Mouse (Mus musculus) gastrocnemius, adult 2 months (tissue): Measurements from ENCODE around the gene Bcl6. TPM values are rescaled to one million over a fixed set of nuclear protein-coding genes. Genes with fewer than 3 reads are reported as not detected.

ENCODE experiments used
- DNase-seq: peaks from one replicate; pipeline ENCODE4 v3.0.0; 2022
- H3K27ac ChIP-seq: fragments of 200-600 bp; 2 replicates; pipeline ENCODE4 v1.8.1; 2022; ENCODE audit warnings: mild to moderate bottlenecking
- H3K4me3 ChIP-seq: fragments of 200-600 bp; 2 replicates; pipeline ENCODE4 v1.8.1; 2022; ENCODE audit warnings: mild to moderate bottlenecking, moderate library complexity
- CTCF ChIP-seq: fragments of 200-600 bp; IDR thresholded peaks from 2 replicates; pipeline ENCODE4 v1.8.1; 2022; ENCODE audit warnings: antibody characterized with exemption, mild to moderate bottlenecking, moderate library complexity
- intact Hi-C: fragments of 180-260 bp; cut with DNase I; formaldehyde crosslinking; loops from one replicate; pipeline ENCODE4 v1.15.1; 2025
- total RNA-seq, 2 experiments: library from RNA; stranded (reverse); gene quantifications; 2 replicates each; pipeline ENCODE4 v1.2.3; 2021

Gene Bcl6
- total RNA-seq, 2 experiments from 2014 or later, result 62.7 to 71.2 TPM

DNA sequence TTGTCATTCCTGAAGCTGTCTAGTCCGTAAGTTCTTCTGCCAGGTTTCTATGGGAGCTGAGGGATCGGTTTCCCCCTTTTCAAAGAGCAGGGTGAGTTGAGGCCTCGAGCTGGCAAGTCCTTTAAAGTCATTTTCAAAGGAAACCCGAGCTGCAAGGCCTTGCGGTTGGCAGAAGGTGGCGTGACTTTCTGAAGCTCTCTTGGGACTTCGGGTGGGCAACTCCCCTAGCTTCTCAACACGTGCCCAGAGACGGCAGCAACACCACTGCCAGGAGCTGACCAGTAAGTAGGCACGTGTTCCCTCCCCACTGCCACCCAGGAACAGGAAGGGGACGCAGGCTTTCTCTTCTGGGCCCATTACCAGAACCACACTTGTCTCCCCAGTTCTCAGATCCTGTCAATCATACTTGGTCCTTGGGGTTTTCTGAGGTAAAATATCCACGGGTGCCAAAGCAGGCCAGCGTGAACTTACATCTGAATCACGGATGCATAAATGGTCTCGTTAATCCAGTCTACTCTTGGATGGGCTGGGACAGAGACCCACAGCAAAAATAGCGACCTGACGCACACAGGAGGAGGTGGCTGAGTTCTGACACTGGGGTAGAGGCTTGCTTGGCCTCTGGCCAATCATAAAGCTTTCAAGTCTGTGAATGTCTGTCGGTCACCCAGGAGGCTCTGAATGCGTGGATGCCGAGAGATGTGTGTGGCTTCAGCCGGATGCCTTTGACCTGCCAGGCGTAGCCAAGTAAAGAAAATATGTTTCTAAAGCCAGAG lies 24.6 kb downstream of the Bcl6 start:
- intact Hi-C loops, result loop anchor here (2.0 to 5.0 kb wide), 2 partner anchors 1298 to 1385 kb away; no protein-coding TSS in a partner anchor
- TF ChIP-seq CTCF, result no peak
- Histone ChIP-seq H3K4me3 (peak overlapping the region; percentile 29; the same call in 1 of the 2 replicates), H3K27ac (peak overlapping the region; percentile 92)
- peak; percentile 82 for DNase-seq

DNA sequence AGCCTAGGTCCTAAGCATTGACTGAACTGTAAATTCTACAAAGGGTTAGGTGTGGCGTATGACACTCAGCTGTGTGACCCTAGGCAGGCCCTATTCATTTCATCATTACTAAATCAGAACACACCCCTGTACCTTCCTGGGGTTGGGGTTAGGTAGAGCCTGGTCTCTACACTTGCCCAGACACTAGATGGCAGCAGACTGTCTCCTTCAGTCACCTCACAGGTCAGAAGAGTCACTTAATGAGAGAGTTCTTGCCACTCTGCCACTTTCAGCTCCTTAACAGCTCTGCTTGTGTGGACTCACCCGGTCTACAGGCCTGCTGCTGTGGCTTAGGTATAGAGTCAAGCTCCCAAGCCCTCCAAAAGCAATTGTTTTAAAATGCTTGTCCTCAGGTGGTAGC lies 26.3 kb downstream of the Bcl6 start:
- peak overlapping the region; percentile 92 for H3K27ac ChIP-seq
- intact Hi-C loops, result loop anchor here (2.0 to 5.0 kb wide), 2 partner anchors 1300 to 1386 kb away; no protein-coding TSS in a partner anchor
- H3K4me3 ChIP-seq, result no peak overlapping the region
- DNase-seq, result no peak
- TF ChIP-seq CTCF, result peak; percentile 74

DNA sequence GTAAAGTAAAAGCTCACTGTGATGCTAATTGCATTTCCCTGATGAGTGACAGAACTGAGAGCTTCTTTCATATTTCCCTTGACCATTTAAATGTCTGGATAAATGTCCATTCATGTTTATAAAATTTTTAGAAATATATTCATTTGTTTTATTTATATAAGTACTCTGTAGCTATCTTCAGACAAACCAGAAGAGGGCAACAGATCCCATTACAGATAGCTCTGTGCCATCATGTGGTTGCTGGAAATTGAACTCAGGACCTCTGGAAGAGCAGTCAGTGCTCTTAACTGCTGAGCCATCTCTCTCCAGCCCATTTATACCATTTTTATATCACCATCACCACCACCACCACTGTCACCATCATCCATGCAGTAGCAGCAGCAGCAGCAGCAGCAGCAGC lies 29.7 kb downstream of the Bcl6 start:
- no peak overlapping the region for H3K4me3 ChIP-seq
- intact Hi-C loops, result no loop called here
- H3K27ac ChIP-seq, result no peak overlapping the region
- DNase-seq, result no peak
- TF ChIP-seq CTCF, result no peak

DNA sequence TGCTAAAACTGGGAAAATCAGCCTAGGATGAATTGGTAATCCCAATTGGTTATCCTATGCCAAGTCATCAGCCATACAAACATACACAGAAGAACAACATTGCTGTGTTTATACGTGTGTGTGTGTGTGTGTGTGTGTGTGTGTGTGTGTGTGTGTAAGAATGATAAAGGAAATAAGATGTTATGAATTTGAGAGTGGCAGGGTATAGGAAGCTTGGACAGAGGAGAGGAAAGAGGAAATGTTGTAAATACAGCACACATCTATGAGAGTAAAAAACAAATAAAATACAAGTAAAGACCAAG lies 34.7 kb downstream of the Bcl6 start:
- Histone ChIP-seq H3K4me3 (no peak overlapping the region), H3K27ac (no peak overlapping the region)
- no peak for DNase-seq
- intact Hi-C loops, result loop anchor here (1.0 to 5.0 kb wide), 4 partner anchors 55 to 1077 kb away; no protein-coding TSS in a partner anchor
- no peak for TF ChIP-seq CTCF

GRCm38 (mm10) chr16:23953189-23953958 lies 35.3 kb downstream of the Bcl6 start:
- intact Hi-C loops, result loop anchor here (1.0 to 5.0 kb wide), 4 partner anchors 55 to 1076 kb away; no protein-coding TSS in a partner anchor
- Histone ChIP-seq H3K4me3 (no peak overlapping the region), H3K27ac (no peak overlapping the region)
- DNase-seq, result peak; percentile 62
- peak; percentile 85 for TF ChIP-seq CTCF

DNA sequence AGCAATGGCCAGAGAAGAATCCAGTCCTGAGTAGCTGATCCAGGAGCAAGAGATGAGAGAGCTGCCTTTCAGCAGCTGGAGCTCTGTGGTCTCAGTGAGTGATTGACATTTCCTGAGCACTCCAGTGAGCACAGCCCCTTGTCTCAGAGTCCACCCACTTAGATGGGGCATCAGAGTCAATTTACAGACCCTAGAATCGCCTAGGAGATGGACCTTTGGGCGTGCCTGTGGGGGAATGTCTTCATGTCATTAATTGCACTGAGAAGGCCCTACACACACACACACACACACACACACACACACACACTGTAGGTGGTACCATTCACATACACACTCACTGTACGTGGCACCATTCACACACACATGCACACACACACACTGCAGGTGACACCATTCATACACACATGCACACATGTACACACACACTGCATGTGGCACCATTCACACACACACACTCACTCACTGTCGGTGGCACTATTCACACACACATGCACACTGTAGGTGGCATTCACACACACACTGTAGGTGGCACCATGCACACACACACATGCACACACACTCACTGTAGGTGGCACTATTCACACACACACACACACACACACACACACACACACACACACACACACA lies 36.4 kb downstream of the Bcl6 start:
- Histone ChIP-seq H3K4me3 (no peak overlapping the region), H3K27ac (no peak overlapping the region)
- no peak for TF ChIP-seq CTCF
- no peak for DNase-seq
- intact Hi-C loops, result loop anchor here (2.0 to 5.0 kb wide), 3 partner anchors 53 to 1075 kb away; no protein-coding TSS in a partner anchor

DNA sequence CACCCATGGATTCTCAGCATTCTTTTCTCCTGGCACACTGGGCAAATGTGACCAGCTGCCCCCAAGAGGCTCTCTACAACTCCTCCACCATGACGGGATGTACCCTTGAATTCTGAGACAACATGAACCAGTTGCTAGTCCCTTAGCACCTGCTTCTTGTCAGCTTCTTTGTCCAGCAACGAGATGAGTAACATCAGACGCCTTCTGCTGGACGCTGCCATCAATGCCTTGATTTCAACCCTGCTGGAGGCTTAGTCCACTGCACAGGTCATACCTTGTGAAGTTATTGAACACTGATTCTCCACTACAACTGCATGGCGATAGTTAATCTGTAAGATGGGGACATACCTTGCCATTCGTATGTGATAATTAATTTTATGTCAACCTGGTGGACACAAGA lies 41.0 kb downstream of the Bcl6 start:
- intact Hi-C loops, result no loop called here
- peak; percentile 14; the same call in 1 of the 2 replicates for TF ChIP-seq CTCF
- no peak overlapping the region for H3K4me3 ChIP-seq
- DNase-seq, result no peak
- no peak overlapping the region for H3K27ac ChIP-seq

DNA sequence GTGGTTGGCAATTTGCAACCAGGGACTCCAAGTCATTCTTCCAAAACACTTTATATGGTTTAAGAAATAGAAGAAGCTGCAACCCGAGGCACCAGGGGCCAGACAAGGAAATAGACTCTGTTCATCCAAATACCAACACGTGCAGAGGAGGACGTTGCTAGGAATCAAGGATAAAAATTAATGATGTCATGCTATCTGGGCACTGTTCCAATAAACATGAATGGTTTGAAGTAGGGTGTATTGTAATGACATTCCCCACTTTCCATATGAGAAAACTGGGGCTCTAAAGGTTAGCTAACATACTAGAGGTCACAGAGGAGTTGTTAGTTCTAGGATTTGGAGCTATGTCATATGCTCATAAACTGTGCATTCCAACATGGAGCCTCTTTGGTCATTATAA lies 43.9 kb downstream of the Bcl6 start:
- no peak for TF ChIP-seq CTCF
- Histone ChIP-seq H3K27ac (no peak overlapping the region), H3K4me3 (no peak overlapping the region)
- no peak for DNase-seq
- intact Hi-C loops, result no loop called here

DNA sequence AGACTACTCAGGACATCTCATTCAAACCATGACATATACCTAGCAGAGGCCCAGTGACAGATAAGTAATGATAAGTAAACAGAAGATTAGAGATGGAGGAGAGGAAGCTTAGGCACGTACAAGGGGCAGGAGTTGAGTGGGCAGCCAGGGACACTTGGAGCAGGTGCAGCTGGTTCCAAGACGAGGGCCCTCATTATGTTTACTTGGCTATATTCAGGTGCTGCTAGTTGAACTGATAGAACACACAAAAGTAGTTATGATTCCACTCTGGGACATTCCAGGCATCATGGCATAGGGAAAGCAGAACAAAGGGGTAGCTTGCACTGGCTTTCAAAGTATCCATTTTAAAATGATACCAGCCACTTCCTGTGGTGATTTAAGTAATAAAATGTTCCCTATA lies 54.3 kb downstream of the Bcl6 start:
- DNase-seq, result no peak
- intact Hi-C loops, result no loop called here
- no peak for TF ChIP-seq CTCF
- Histone ChIP-seq H3K27ac (no peak overlapping the region), H3K4me3 (no peak overlapping the region)

GRCm38 (mm10) chr16:23932294-23932693 lies 56.4 kb downstream of the Bcl6 start, which contains the start of gene Rtp2:
TSS of gene Rtp2 (minus strand) at chr16:23932394.
- intact Hi-C loops, result no loop called here
- DNase-seq, result no peak
- H3K27ac ChIP-seq, result no peak within 1 kb of the TSS
- TF ChIP-seq CTCF, result no peak
- H3K4me3 ChIP-seq, result no peak within 1 kb of the TSS

DNA sequence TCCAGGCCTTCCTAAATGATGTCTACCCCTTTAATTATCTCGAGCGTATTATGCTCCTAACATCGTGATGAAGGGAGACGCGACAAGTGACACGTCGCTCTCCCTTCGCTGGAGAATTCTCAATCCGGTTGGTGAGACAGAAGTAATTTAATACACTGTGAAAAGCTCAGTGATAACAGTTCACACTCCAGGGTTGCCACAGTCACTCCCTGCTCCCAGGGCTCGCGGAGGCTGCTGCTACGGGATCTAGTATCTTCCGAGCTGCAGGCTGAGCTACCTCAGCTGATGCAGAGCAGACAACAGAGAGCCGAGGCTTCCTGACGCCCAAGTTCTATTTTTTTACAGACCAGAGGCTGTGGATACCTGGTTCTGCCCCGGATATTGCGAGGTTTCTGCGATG lies 57.4 kb downstream of the Bcl6 start:
- TF ChIP-seq CTCF, result no peak
- no peak overlapping the region for H3K27ac ChIP-seq
- intact Hi-C loops, result no loop called here
- H3K4me3 ChIP-seq, result no peak overlapping the region
- no peak for DNase-seq

DNA sequence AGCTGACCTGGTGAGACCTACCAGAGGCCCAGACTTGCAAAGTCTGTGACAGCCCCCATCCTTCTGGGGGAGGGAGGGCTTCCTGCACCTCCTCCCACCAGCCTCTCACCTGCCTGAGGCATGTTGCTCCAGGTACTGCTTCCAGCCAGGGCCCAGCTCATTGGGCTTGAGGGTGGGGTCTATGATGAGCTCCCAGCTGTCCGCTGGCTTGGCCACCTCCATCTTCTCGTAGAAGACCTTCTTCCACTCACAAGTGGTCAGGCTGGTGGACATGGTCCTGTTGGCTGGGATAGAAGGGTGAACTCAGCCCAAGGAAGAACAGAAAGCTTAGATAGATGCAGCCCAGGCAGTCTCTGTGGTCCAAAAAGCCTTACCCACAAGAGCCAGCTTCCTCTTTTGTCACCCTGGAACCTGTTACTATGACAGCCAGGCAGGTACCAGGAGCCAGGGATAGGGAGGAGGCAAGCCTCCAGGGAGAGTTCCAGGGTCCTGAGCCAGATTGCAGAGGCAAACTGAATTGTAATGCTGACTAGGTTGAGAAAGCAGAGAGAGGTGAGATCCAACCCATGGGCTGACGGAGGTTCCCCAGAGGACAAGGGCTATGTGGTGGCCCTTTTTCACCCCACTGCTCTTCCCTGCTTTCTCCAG lies 58.1 kb downstream of the Bcl6 start:
- intact Hi-C loops, result no loop called here
- Histone ChIP-seq H3K4me3 (no peak overlapping the region), H3K27ac (no peak overlapping the region)
- no peak for DNase-seq
- no peak for TF ChIP-seq CTCF
